Mouse (Mus musculus) CH12.LX (cell line): ENCODE results near the gene Ganc. TPM values are rescaled to one million over a fixed set of nuclear protein-coding genes. Genes with fewer than 3 reads are reported as not detected.

Experiments used
- DNase-seq: peaks from one replicate; pipeline ENCODE4 v3.0.0-alpha.2; 2013; ENCODE audit errors: extremely low read depth
- H3K27ac ChIP-seq: 2 replicates; pipeline ENCODE4 v1.5.1; 2012; ENCODE audit warnings: low read depth, mild to moderate bottlenecking, control low read depth, moderate library complexity; ENCODE audit not compliant: insufficient read depth
- H3K27me3 ChIP-seq: replicated peaks from 2 replicates; pipeline ENCODE3; 2012; ENCODE audit warnings: inconsistent platforms
- H3K36me3 ChIP-seq, 2 experiments: replicated peaks in 1 of 2; 2 replicates each; pipeline versions ENCODE3 to v1.6.1; 2012; ENCODE audit warnings: inconsistent platforms in 1 of 2, low read length in 1 of 2, mild to moderate bottlenecking in 1 of 2, mixed read lengths in 1 of 2, moderate library complexity in 1 of 2; ENCODE audit not compliant: control insufficient read depth in 1 of 2, insufficient read depth in 1 of 2
- H3K4me1 ChIP-seq, 2 experiments: 2 replicates each; pipeline ENCODE4 v1.6.1; 2012; ENCODE audit warnings: inconsistent platforms in 1 of 2, moderate library complexity in 1 of 2; ENCODE audit not compliant: insufficient read depth in 2 of 2, control insufficient read depth in 1 of 2
- H3K4me2 ChIP-seq: 2 replicates; pipeline ENCODE4 v1.6.1; 2012; ENCODE audit warnings: low read depth, mild to moderate bottlenecking, control low read depth; ENCODE audit not compliant: poor library complexity, insufficient read depth, severe bottlenecking
- H3K4me3 ChIP-seq, 3 experiments: fragments of 150-350 bp in 1 of 3; sonication (generic) in 1 of 3; replicated peaks in 1 of 3; 2 replicates each; pipeline versions ENCODE3 to v1.5.1; 2011 to 2012; ENCODE audit warnings: low read depth in 2 of 3, low read length in 2 of 3, mild to moderate bottlenecking in 2 of 3, moderate library complexity in 2 of 3, control low read depth in 1 of 3, improper control_type of control experiment in 1 of 3, inconsistent platforms in 1 of 3, mixed read lengths in 1 of 3; ENCODE audit not compliant: poor library complexity in 1 of 3
- H3K79me2 ChIP-seq: replicated peaks from 2 replicates; pipeline ENCODE4 v1.6.1; 2012; ENCODE audit warnings: mild to moderate bottlenecking, moderate library complexity; ENCODE audit not compliant: control insufficient read depth, poor library complexity, insufficient read depth, severe bottlenecking; ENCODE audit errors: extremely low read depth
- H3K9ac ChIP-seq: 2 replicates; pipeline ENCODE4 v1.6.1; 2012; ENCODE audit warnings: low read depth, mild to moderate bottlenecking, control low read depth, moderate library complexity; ENCODE audit not compliant: insufficient read depth
- H3K9me3 ChIP-seq: replicated peaks from 2 replicates; pipeline ENCODE3; 2012; ENCODE audit warnings: low read length, inconsistent platforms, mixed read lengths
- CHD1 ChIP-seq: IDR thresholded peaks from 2 replicates; pipeline ENCODE4 v1.6.1; 2012; ENCODE audit warnings: low read depth, low read length, improper control_type of control experiment, inconsistent platforms
- CHD2 ChIP-seq: IDR thresholded peaks from 2 replicates; pipeline ENCODE4 v1.6.1; 2011; ENCODE audit warnings: low read length, improper control_type of control experiment
- ELF1 ChIP-seq: IDR thresholded peaks from 2 replicates; pipeline ENCODE4 v1.6.1; 2014; ENCODE audit warnings: low read depth, mild to moderate bottlenecking, inconsistent platforms, low read length, improper control_type of control experiment
- EP300 ChIP-seq: IDR thresholded peaks from 2 replicates; pipeline ENCODE4 v1.6.1; 2011; ENCODE audit warnings: low read length, improper control_type of control experiment
- ETS1 ChIP-seq: conservative IDR thresholded peaks from 2 replicates; pipeline ENCODE4 v1.6.1; 2012; ENCODE audit warnings: low read depth, mild to moderate bottlenecking, inconsistent platforms, low read length, improper control_type of control experiment, moderate library complexity
- GABPA ChIP-seq: IDR thresholded peaks from 2 replicates; pipeline ENCODE4 v1.6.1; 2012; ENCODE audit warnings: low read depth, low read length, improper control_type of control experiment, inconsistent platforms; ENCODE audit not compliant: insufficient replicate concordance
- JUN ChIP-seq: IDR thresholded peaks from 2 replicates; pipeline ENCODE4 v1.6.1; 2011; ENCODE audit warnings: low read depth, mild to moderate bottlenecking, low read length, improper control_type of control experiment, moderate library complexity; ENCODE audit not compliant: insufficient read depth
- JUND ChIP-seq: conservative IDR thresholded peaks from 2 replicates; pipeline ENCODE4 v1.6.1; 2011; ENCODE audit warnings: low read depth, low read length, improper control_type of control experiment
- KAT2A ChIP-seq: IDR thresholded peaks from 2 replicates; pipeline ENCODE4 v1.6.1; 2012; ENCODE audit warnings: low read length, improper control_type of control experiment, inconsistent platforms; ENCODE audit not compliant: insufficient replicate concordance
- MAX ChIP-seq: IDR thresholded peaks from 2 replicates; pipeline ENCODE4 v1.6.1; 2011; ENCODE audit warnings: low read length, improper control_type of control experiment
- MAZ ChIP-seq: IDR thresholded peaks from 2 replicates; pipeline ENCODE4 v1.6.1; 2012; ENCODE audit warnings: low read depth, mild to moderate bottlenecking, inconsistent platforms, low read length, improper control_type of control experiment, moderate library complexity
- MYC ChIP-seq: IDR thresholded peaks from 2 replicates; pipeline ENCODE4 v1.6.1; 2011; ENCODE audit warnings: low read depth, mild to moderate bottlenecking, improper control_type of control experiment, low read length
- NELFE ChIP-seq: IDR thresholded peaks from 2 replicates; pipeline ENCODE4 v1.6.1; 2011; ENCODE audit warnings: low read depth, low read length, improper control_type of control experiment
- NRF1 ChIP-seq: IDR thresholded peaks from 2 replicates; pipeline ENCODE4 v1.6.1; 2014; ENCODE audit warnings: low read depth, mild to moderate bottlenecking, inconsistent platforms, low read length, improper control_type of control experiment, moderate library complexity
- POLR2A ChIP-seq: IDR thresholded peaks from 2 replicates; pipeline ENCODE4 v1.6.1; 2011; ENCODE audit warnings: low read depth, mild to moderate bottlenecking, improper control_type of control experiment, low read length
- POLR2AphosphoS2 ChIP-seq: IDR thresholded peaks from 2 replicates; pipeline ENCODE4 v1.6.1; 2011; ENCODE audit warnings: low read depth, low read length, improper control_type of control experiment
- RAD21 ChIP-seq: IDR thresholded peaks from 2 replicates; pipeline ENCODE4 v1.6.1; 2011; ENCODE audit warnings: low read depth, mild to moderate bottlenecking, low read length, improper control_type of control experiment, moderate library complexity
- RCOR1 ChIP-seq: conservative IDR thresholded peaks from 2 replicates; pipeline ENCODE4 v1.6.1; 2012; ENCODE audit warnings: low read depth, mild to moderate bottlenecking, inconsistent platforms, low read length, improper control_type of control experiment
- SIN3A ChIP-seq: IDR thresholded peaks from 2 replicates; pipeline ENCODE4 v1.6.1; 2012; ENCODE audit warnings: low read length, improper control_type of control experiment, inconsistent platforms
- SMC3 ChIP-seq: IDR thresholded peaks from 2 replicates; pipeline ENCODE4 v1.6.1; 2011; ENCODE audit warnings: low read depth, low read length, improper control_type of control experiment
- UBTF ChIP-seq: IDR thresholded peaks from 2 replicates; pipeline ENCODE4 v1.6.1; 2012; ENCODE audit warnings: low read depth, mild to moderate bottlenecking, inconsistent platforms, low read length, improper control_type of control experiment, moderate library complexity
- USF1 ChIP-seq: IDR thresholded peaks from 2 replicates; pipeline ENCODE4 v1.6.1; 2014; ENCODE audit warnings: low read depth, mild to moderate bottlenecking, inconsistent platforms, low read length, improper control_type of control experiment
- USF2 ChIP-seq: conservative IDR thresholded peaks from 2 replicates; pipeline ENCODE4 v1.6.1; 2011; ENCODE audit warnings: low read depth, low read length, improper control_type of control experiment
- ZKSCAN1 ChIP-seq: IDR thresholded peaks from 2 replicates; pipeline ENCODE4 v1.6.1; 2012; ENCODE audit warnings: low read depth, inconsistent platforms, low read length, improper control_type of control experiment, borderline replicate concordance
- ZNF384 ChIP-seq: IDR thresholded peaks from 2 replicates; pipeline ENCODE4 v1.6.1; 2012; ENCODE audit warnings: low read depth, low read length, improper control_type of control experiment, inconsistent platforms
- dilution Hi-C: fragments of 300-500 bp; cut with MboI; formaldehyde crosslinking; loops from 2 replicates; pipeline ENCODE4 v1.14.3; 2020; ENCODE audit warnings: low sequenced_read_pairs; ENCODE audit not compliant: extremely low pct_unique_long_range_greater_than_20kb, extremely low pct_ligation_motif_present
- in situ Hi-C: fragments of 300-500 bp; cut with MboI; formaldehyde crosslinking; loops from 3 replicates; pipeline ENCODE4 v1.14.3; 2019; ENCODE audit warnings: low sequenced_read_pairs, low pct_ligation_motif_present, low pct_unique_long_range_greater_than_20kb, mixed read lengths
- polyA plus RNA-seq: library from polyadenylated mRNA; unstranded; fragments of >175 nt; gene quantifications from 2 replicates; pipeline ENCODE4 v1.2.1, GENCODE M21; 2012; ENCODE audit warnings: low read depth; ENCODE audit not compliant: insufficient read length
- total RNA-seq, 2 experiments: library from RNA; depleted of rRNA; stranded (reverse); fragments of 300-350 nt in 1 of 2; fragments of >200 nt in 1 of 2; gene quantifications; 2 replicates each; pipeline ENCODE4 v1.2.3; 2012 to 2014

Gene Ganc
- total and polyA plus RNA-seq, 3 experiments = 7.0 to 9.6 (median 9.5) TPM

GRCm38 (mm10) chr2:120499971-120500471, 96.3 kb downstream of the Ganc start (continued):
- TF ChIP-seq POLR2AphosphoS2 = no peak
- TF ChIP-seq ZNF384 = no peak
- TF ChIP-seq JUND = no peak
- no peak; the same call in 1 of the 2 replicates for TF ChIP-seq UBTF
- TF ChIP-seq RAD21 = no peak
- TF ChIP-seq JUN = no peak
- peak; percentile 45; the same call in 1 of the 2 replicates for TF ChIP-seq SIN3A
- TF ChIP-seq KAT2A = no peak
- no peak; the same call in 1 of the 2 replicates for TF ChIP-seq EP300

DNA sequence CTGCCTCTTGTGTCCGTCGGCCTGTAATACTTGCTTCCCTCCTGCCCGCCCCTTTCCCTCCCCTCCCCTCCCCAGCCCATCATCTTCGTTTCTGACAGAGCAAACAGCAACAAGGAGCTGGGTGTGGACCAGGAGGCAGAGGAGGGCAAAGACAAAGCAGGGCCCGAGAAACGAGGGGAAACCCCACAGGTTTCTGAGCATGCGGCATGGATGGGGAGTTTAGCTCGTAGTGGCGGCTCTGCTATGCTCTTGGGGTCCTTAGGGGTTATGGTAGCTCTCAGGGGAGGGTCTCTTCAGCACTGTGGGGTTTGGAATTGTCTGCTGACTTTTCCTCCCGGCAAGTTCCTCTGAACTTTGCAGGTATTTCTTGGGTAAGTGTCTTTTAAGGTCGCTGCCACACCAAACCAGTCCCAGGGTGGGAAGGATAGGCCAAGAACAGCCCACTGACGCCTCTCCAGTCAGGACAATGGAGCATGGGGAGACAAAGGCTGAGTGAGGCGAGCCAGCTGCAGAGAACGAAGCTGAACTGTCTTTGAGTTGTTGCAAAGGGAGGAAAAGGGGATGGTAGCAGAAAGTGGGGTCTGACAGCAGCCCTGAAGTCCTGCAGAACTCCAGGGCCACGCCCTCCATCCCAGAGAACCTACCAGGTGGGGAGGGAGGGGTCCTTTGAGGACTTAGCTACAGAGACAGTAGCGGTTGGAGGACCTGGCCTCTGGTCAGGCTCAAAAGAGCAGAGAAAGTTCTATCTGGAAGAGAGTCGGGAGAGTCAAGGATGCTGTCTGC, 97.6 kb downstream of the Ganc start:
- H3K27me3 ChIP-seq = no peaks in the 10 kb centered on the region
- no peaks in the 10 kb centered on the region for H3K79me2 ChIP-seq
- peak overlapping the region; percentile 89 for H3K4me2 ChIP-seq
- H3K27ac ChIP-seq = no peak overlapping the region
- DNase-seq = peak; percentile 60
- peaks cover 31 to 62% of the 10 kb centered on the region in 2 experiments for H3K4me1 ChIP-seq
- peak overlapping the region in 1 of 3 experiments; percentile 33 for H3K4me3 ChIP-seq
- in situ Hi-C loops (no loop called here), dilution Hi-C loops (no loop called here)
- peaks cover 9 to 46% of the 10 kb centered on the region in 2 experiments for H3K36me3 ChIP-seq
- TF ChIP-seq MYC (0 out of 2 replicates have a peak, but pooled peaks have one; percentile 25), USF2 (no peak), ZNF384 (no peak), GABPA (no peak), POLR2A (no peak), NELFE (no peak), ELF1 (no peak), NRF1 (peak; percentile 68), RCOR1 (no peak), MAX (0 out of 2 replicates have a peak, but pooled peaks have one; percentile 40), USF1 (no peak), ETS1 (no peak), SMC3 (no peak), POLR2AphosphoS2 (no peak), KAT2A (no peak), CHD2 (no peak), ZKSCAN1 (no peak), UBTF (no peak), CHD1 (no peak), MAZ (peak; percentile 46; the same call in 1 of the 2 replicates), RAD21 (no peak), EP300 (no peak)
- TF ChIP-seq, all 38 proteins: peak for 4
- H3K9me3 ChIP-seq = no peaks in the 10 kb centered on the region
- H3K9ac ChIP-seq = 0 out of 2 replicates have a peak overlapping the region, but pooled peaks have one; percentile 3
